Mouse (Mus musculus): Measurements from ENCODE around the gene B4galt3.

GRCm38 (mm10) chr1:171275144-171275734, 5.1 kb downstream of the B4galt3 start:
- no peak for TF ChIP-seq TAL1 (IDR thresholded peaks at IDR 0.05; ENCODE audit: low read length)
- no peak for TF ChIP-seq GATA1 (IDR thresholded peaks at IDR 0.05; ENCODE audit: low read length)

Measured in erythroblast, embryonic 14.5 days (primary cell).